Mouse (Mus musculus) liver, embryonic 16.5 days (tissue): ENCODE data around the gene Ctnnd1. TPM values are rescaled to one million over a fixed set of nuclear protein-coding genes. Genes with fewer than 3 reads are reported as not detected.

Source experiments
- ATAC-seq: fragments of 200-750 bp; cut with Nextera tagmentation; 2 replicates; pipeline ENCODE4 v1.8.0; 2017; ENCODE audit warnings: low read depth, mild to moderate bottlenecking, moderate number of reproducible peaks, moderate library complexity
- H3K27ac ChIP-seq: fragments of 300-500 bp; sonication (generic); 2 replicates; pipeline ENCODE4 v1.5.1; 2014; ENCODE audit warnings: mild to moderate bottlenecking, low read length
- H3K27me3 ChIP-seq: fragments of 300-500 bp; sonication (generic); 2 replicates; pipeline ENCODE4 v1.6.1; 2014; ENCODE audit warnings: low read depth, low read length, mixed read lengths; ENCODE audit not compliant: control insufficient read depth, insufficient read depth
- H3K36me3 ChIP-seq: fragments of 300-500 bp; sonication (generic); 2 replicates; pipeline ENCODE4 v1.6.1; 2014; ENCODE audit warnings: mild to moderate bottlenecking; ENCODE audit not compliant: control insufficient read depth, insufficient read depth
- H3K4me1 ChIP-seq: fragments of 300-500 bp; sonication (generic); 2 replicates; pipeline ENCODE4 v1.6.1; 2014; ENCODE audit warnings: low read depth, low read length, mixed read lengths; ENCODE audit not compliant: control insufficient read depth
- H3K4me2 ChIP-seq: fragments of 300-500 bp; sonication (generic); 2 replicates; pipeline ENCODE4 v1.6.1; 2014; ENCODE audit warnings: low read depth, low read length, mixed read lengths
- H3K4me3 ChIP-seq: fragments of 300-500 bp; sonication (generic); 2 replicates; pipeline ENCODE4 v1.5.1; 2014; ENCODE audit warnings: low read depth, mild to moderate bottlenecking, low read length
- H3K9ac ChIP-seq: fragments of 300-500 bp; sonication (generic); 2 replicates; pipeline ENCODE4 v1.6.1; 2014; ENCODE audit warnings: low read depth, low read length
- H3K9me3 ChIP-seq: fragments of 300-500 bp; sonication (generic); replicated peaks from 2 replicates; pipeline ENCODE4 v1.6.1; 2016; ENCODE audit warnings: low read length; ENCODE audit not compliant: control insufficient read depth
- WGBS: fragments of 180-500 bp; shearing (Covaris S2); extraction: QIAGEN DNeasy Blood & Tissue Kit; methylation state at CpG from one replicate; pipeline ENCODE4 v1.1.7; 2014; ENCODE audit not compliant: insufficient replicate concordance; 5-methylcytosine and 5-hydroxymethylcytosine counted together
- polyA plus RNA-seq: library from polyadenylated mRNA; unstranded; fragments of >200 nt; fragmentation: Nextera tagmentation; extraction: Ambion mirVana; gene quantifications from 2 replicates; pipeline ENCODE4 v1.2.1, GENCODE M21; 2015

Ctnnd1 gene
- polyA plus RNA-seq, 1 experiment from 2014 or later = 16.0 TPM

DNA sequence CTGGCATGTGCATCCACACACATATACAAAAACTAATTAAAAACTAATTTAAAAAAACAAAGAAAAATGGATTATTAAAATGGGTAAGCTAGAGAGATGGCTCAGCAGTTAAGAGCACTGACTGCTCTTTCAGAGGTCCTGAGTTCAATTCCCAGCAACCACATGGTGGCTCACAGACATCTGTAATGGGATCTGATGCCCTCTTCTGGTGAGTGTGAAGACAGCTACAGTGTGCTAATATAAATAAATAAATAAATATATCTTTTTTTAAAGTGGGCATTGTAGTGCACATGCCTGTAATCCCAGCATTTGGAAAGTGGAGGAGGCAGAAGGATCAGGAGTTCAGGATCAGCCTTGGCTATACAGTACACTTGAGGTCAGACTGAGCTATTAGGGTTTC lies 2.8 kb upstream of the Ctnnd1 start:
- no peak overlapping the region for H3K9ac ChIP-seq

GRCm38 (mm10) chr2:84649674-84650073 lies 891 bp downstream of the Ctnnd1 start:
- Histone ChIP-seq H3K27me3 (no peaks in the 10 kb centered on the region), H3K9ac (peak overlapping the region; percentile 80), H3K4me1 (peaks cover 8% of the 10 kb centered on the region; the same call in 1 of the 2 replicates), H3K27ac (peak overlapping the region; percentile 68), H3K9me3 (no peaks in the 10 kb centered on the region), H3K4me2 (peak overlapping the region; percentile 68), H3K36me3 (no peaks in the 10 kb centered on the region), H3K4me3 (peak overlapping the region; percentile 73)
- WGBS = 2% methylated on average over 10 of the region's 10 CpGs
- ATAC-seq = peak; percentile 42; the same call in 1 of the 2 replicates

More for the DNA sequence above, 2.8 kb upstream of the Ctnnd1 start:
- Histone ChIP-seq H3K4me1 (no peaks in the 10 kb centered on the region; the same call in 1 of the 2 replicates), H3K36me3 (no peaks in the 10 kb centered on the region), H3K4me2 (no peak overlapping the region), H3K27me3 (no peaks in the 10 kb centered on the region), H3K27ac (no peak overlapping the region), H3K4me3 (no peak overlapping the region), H3K9me3 (no peaks in the 10 kb centered on the region)
- ATAC-seq = no peak

DNA sequence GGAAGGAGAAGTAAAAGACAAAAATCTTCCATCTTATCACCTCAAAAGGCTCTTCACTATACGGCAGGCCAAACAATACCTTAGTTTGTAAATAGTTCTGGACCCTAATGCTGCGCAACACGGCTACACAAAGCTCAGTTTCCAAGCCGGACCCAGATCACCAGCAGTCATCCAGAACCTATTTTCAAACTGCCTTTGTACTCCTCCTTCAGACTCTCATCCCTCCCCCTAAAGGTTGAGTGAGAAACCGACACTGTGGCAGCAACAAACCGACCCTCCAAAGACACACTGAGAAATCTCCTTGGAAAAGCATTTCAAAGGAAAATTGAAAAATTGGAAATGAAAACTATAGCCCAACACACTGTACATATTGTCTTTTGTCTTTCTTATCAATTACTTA lies 2.2 kb downstream of the Ctnnd1 start:
- no peaks in the 10 kb centered on the region for H3K27me3 ChIP-seq
- peaks cover 12% of the 10 kb centered on the region; the same call in 1 of the 2 replicates for H3K4me1 ChIP-seq
- H3K27ac ChIP-seq = no peak overlapping the region
- 55% methylated on average over 6 of the region's 6 CpGs for WGBS
- H3K9ac ChIP-seq = peak overlapping the region; percentile 22; the same call in 1 of the 2 replicates
- H3K4me2 ChIP-seq = peak overlapping the region; percentile 34
- H3K36me3 ChIP-seq = no peaks in the 10 kb centered on the region
- no peaks in the 10 kb centered on the region for H3K9me3 ChIP-seq
- H3K4me3 ChIP-seq = peak overlapping the region; percentile 34
- no peak for ATAC-seq

DNA sequence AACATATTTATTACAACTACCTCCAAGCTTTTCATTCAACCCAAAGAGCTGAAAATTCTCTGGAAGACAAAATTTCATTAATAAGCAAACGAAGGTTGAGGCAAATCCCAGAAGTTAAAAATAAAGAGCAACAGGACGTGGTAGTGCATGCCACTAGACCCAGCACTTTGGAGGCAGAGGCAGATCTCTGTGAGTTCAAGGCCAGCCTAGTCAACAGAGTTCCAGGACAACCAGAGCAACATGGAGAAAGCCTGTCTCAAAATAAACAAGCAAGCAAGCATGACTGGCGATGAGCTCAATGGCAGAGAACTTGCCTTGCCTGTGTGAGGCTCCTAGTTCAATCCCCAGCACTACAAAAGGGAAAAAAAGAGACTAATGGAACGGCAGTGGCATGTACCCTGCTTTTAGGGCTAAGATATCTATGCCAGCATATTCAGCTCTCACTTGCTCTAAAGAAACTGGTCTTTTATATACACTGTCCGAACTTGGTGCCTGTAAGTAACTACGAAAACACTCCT lies 3.5 kb downstream of the Ctnnd1 start:
- ATAC-seq = no peak
- no peaks in the 10 kb centered on the region for H3K9me3 ChIP-seq
- no peak overlapping the region for H3K4me2 ChIP-seq
- no peaks in the 10 kb centered on the region for H3K27me3 ChIP-seq
- H3K36me3 ChIP-seq = no peaks in the 10 kb centered on the region
- no peak overlapping the region for H3K9ac ChIP-seq
- no peak overlapping the region for H3K27ac ChIP-seq
- peaks cover 12% of the 10 kb centered on the region; the same call in 1 of the 2 replicates for H3K4me1 ChIP-seq
- H3K4me3 ChIP-seq = no peak overlapping the region
- 69% methylated on average over 6 of the region's 6 CpGs for WGBS

- peaks cover 14% of the 10 kb centered on the region for H3K4me1 ChIP-seq
- no peak overlapping the region for H3K9ac ChIP-seq
- H3K4me2 ChIP-seq = no peak overlapping the region
- no peaks in the 10 kb centered on the region for H3K9me3 ChIP-seq
- H3K27me3 ChIP-seq = no peaks in the 10 kb centered on the region
- H3K27ac ChIP-seq = no peak overlapping the region
- no peaks in the 10 kb centered on the region for H3K36me3 ChIP-seq
- no peak overlapping the region for H3K4me3 ChIP-seq
- WGBS = 66% methylated on average over 1 of the region's 1 CpGs
- no peak for ATAC-seq
These were observed 4.4 kb downstream of the Ctnnd1 start for GRCm38 (mm10) chr2:84646138-84646537.

DNA sequence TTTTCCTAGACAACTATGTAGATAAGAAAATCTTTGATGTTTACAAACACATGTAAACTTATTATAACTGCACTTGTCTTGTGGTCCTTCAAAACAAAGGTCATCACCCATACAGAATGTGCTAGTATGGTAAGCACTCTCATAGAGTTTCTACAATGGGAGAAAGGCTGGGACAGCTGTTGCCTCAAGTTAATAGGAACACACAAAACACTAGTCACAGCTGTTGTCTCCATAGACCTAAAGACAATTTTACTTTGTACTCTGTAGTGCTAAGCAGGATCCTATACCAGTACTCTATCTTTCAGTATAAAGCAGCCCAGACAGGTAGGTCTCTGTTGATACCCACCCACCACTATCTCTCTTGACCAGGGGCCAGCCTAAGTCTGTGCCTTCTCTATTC lies 9.7 kb downstream of the Ctnnd1 start:
- Histone ChIP-seq H3K9me3 (no peaks in the 10 kb centered on the region), H3K27ac (no peak overlapping the region), H3K4me3 (no peak overlapping the region), H3K9ac (no peak overlapping the region), H3K27me3 (no peaks in the 10 kb centered on the region), H3K36me3 (no peaks in the 10 kb centered on the region), H3K4me1 (peaks cover 25% of the 10 kb centered on the region), H3K4me2 (no peak overlapping the region)
- no peak for ATAC-seq

DNA sequence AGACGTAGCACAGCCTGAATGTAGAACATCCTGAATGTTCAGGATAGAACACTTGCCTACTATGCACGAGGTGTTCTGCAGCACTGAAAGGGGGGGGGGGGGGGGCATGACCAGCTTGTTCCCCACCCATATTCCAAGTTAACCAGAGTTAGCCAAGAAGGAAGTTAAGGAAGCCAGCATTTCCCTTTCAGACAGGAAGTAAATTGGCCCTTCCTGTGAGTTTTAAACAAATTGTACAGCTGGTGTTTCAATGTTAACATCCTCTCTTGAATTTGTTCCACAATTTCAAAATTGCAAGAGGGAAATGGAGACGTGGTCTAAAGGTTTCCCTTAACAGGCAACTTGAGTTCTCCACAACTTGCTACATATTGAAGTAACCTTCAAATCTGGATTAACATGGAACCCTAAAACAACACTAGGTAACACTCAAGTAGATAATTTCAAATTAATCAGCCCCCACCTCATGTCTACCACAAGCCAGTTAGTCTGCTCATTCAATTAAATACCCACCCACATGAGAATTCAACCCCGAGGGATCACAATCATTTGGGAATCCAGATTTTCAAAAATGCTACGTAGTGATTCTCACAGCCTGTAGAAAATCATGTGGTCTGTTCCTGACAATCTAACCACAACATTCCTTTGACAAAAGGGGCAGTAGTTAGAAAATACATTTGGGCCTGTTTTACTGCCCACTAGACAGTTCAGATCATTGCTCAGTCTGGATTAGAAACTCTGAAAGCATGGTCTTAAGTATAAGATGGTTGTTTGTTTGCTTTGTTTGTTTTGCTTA lies 11.9 kb downstream of the Ctnnd1 start:
- Histone ChIP-seq H3K4me2 (no peak overlapping the region), H3K27me3 (no peaks in the 10 kb centered on the region), H3K4me1 (peaks cover 36% of the 10 kb centered on the region), H3K27ac (peak overlapping the region; percentile 15; the same call in 1 of the 2 replicates), H3K9ac (no peak overlapping the region), H3K4me3 (no peak overlapping the region), H3K36me3 (no peaks in the 10 kb centered on the region), H3K9me3 (no peaks in the 10 kb centered on the region)
- 30% methylated on average over 5 of the region's 5 CpGs for WGBS
- ATAC-seq = no peak

GRCm38 (mm10) chr2:84637452-84638165 lies 13.0 kb downstream of the Ctnnd1 start:
- 32% methylated on average over 6 of the region's 7 CpGs for WGBS
- H3K9me3 ChIP-seq = no peaks in the 10 kb centered on the region
- peak overlapping the region; percentile 25; the same call in 1 of the 2 replicates for H3K27ac ChIP-seq
- H3K4me2 ChIP-seq = peak overlapping the region; percentile 17
- peaks cover 44% of the 10 kb centered on the region for H3K4me1 ChIP-seq
- no peak overlapping the region for H3K4me3 ChIP-seq
- ATAC-seq = no peak
- no peaks in the 10 kb centered on the region for H3K27me3 ChIP-seq
- no peak overlapping the region for H3K9ac ChIP-seq
- H3K36me3 ChIP-seq = no peaks in the 10 kb centered on the region
